Mouse (Mus musculus) cortical plate, adult 2 months (tissue): Measurements from ENCODE around the gene Hoxc5.

Experiments
- CTCF ChIP-seq: fragments of 200-500 bp; IDR thresholded peaks from 2 replicates; pipeline ENCODE4 v1.5.1; 2011; ENCODE audit warnings: mild to moderate bottlenecking, control low read depth, low read length; ENCODE audit not compliant: insufficient read depth; ENCODE audit errors: extremely low read depth
- POLR2A ChIP-seq: fragments of 200-500 bp; IDR thresholded peaks from 2 replicates; pipeline ENCODE4 v1.6.1; 2011; ENCODE audit warnings: mild to moderate bottlenecking, low read length, control low read depth; ENCODE audit not compliant: insufficient read depth; ENCODE audit errors: extremely low read depth

GRCm38 (mm10) chr15:102999183-102999831 is 32.1 kb downstream of the Hoxc5 start:
- TF ChIP-seq POLR2A (no peak), CTCF (no peak)
